Mouse (Mus musculus): ENCODE measurements around the gene Olfr270. TPM values are rescaled to one million over a fixed set of nuclear protein-coding genes. Genes with fewer than 3 reads are reported as not detected.

Olfr270 gene
- total RNA-seq, 2 experiments from 2014 or later, result not detected

Other genes starting within 250 kb of the Olfr270 start
- not detected for gene Olfr275, start 149.9 kb upstream of the Olfr270 start, total RNA-seq (2021)
- gene Olfr273, start 105.3 kb upstream of the Olfr270 start, total RNA-seq (2021), result not detected
- not detected for gene Olfr272, start 45.4 kb upstream of the Olfr270 start, total RNA-seq (2021)
- not detected for gene Nipsnap3a, start 24.7 kb downstream of the Olfr270 start, total RNA-seq (2021)
- gene Nipsnap3b, start 47.3 kb downstream of the Olfr270 start, total RNA-seq (2021), result 10 to 100 TPM; 12.5 to 15.6 TPM
- gene Abca1, start 195.3 kb downstream of the Olfr270 start, total RNA-seq (2021), result 10 to 100 TPM; 13.6 to 14.7 TPM